Mouse (Mus musculus) cerebellum, postnatal 36 days (tissue): ENCODE results near the gene Efcab11.

Source experiments
- DNase-seq, 2 experiments: peaks; one replicate each; pipeline ENCODE4 v3.0.0; 2021 to 2022; ENCODE audit warnings: mixed read lengths in 2 of 2

Efcab11 gene

DNA sequence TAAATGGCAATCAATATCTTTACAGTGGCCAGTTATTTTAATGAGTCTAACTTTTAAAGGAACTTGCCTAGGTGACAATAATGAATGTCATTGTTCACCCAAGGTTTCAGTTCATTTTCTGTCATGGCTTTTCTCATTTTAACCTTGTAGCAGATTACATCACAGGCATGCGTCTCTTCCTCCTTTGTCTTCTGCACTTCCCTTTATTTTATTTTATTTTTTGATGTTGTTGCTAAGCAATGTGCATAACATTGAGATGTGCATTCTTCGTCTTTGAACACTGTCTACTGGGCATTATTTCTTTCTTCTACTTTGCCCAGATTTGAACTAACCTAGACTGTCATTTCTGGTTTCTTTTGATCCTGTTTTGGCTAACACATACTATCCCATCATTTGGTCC is 88.3 kb downstream of the Efcab11 start:
- no peak for DNase-seq

DNA sequence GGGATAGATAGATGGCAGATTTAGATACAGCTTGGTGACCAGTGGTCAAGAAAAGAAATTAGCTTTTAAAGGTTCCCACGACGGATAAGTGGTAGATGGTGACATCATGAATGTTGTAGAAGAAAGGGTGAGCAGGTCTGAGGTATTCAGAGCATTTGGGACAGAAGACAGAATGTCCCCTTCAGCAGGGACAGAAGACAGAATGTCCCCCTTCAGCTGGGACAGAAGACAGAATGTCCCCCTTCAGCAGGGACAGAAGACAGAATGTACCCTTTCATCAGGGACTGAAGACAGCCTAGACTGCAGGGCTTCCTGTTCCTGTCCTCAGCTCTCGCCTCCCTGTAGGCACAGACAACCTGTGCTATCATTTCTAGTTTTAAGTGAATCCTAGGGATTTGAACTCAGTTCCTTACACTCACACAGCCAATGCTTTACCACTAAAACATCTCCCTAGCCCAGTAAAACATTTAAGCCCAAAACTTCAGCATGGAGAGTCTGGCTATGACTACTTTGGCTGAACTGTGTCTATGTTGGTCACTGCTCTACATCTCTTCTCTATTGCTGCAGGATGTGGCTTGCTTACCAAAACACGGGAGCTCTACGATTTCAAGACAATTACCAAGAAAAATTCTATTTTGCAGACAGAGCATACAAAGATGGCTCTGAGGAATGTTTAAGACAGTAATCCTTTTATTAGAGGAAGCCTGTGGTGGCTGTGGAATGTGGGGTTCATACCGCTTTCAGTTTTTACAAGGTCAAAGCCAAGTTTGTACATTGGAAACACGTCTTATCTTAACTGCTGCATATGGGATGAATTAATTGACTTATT is 89.2 kb downstream of the Efcab11 start:
- DNase-seq, result no peak

- DNase-seq, result no peak
These were observed 90.1 kb downstream of the Efcab11 start for GRCm38 (mm10) chr12:99794158-99794515.

DNA sequence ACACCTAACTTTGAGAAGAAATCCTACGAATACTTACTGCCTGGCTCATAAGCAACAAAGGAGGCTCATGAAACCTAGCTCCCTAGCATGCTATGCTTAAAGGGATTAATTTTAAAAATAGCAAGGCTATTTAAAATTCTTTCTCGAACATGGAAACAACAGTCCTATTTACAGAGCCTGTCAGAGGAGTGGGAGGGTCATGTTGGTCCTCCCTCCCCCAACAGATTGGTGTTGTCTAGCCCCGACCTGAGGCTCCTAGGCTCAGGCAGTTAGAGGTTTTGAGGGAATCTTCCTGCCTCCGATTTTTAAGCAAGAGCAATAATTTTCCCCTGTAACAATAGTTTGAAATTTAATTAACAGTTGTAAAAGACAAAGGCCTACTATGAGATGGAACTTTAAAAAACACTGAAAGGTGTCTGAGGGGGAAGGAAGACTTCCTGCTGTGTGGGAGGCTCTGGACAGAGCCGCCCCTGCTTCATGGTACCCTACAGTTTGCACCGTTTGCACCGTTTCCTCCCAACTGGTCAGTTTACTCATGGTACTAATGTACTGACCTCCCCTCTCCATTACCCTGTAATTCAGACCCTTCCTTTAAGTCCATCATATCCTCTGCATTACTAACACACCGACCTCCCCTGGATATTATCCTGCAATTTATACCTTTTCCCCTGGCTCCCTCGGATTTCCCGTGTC is 90.6 kb downstream of the Efcab11 start:
- no peak for DNase-seq

GRCm38 (mm10) chr12:99789283-99789960 is 94.8 kb downstream of the Efcab11 start:
- no peak for DNase-seq

- no peak for DNase-seq
These were observed 102.5 kb downstream of the Efcab11 start for GRCm38 (mm10) chr12:99781774-99782173.

- no peak for DNase-seq
These were observed 103.8 kb downstream of the Efcab11 start for GRCm38 (mm10) chr12:99780396-99780795.

DNA sequence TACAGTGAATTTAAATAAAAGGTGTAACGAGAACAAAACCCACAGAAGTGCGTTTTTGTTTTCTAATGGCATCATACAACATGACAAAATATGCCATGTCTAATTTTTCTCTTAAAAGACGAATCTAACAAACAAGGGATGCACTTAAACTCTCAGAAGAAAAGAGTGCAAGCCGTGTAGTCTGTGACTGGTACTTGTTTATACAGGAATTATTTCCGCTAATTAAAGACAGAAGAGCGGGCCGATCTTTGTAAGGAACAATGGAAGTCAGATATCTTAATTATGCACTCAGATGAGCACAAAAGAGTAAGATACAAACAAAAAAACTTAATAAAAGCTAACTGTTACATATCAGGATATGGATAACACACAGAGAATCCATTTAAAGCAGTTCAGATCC is 104.3 kb downstream of the Efcab11 start:
- no peak for DNase-seq

DNA sequence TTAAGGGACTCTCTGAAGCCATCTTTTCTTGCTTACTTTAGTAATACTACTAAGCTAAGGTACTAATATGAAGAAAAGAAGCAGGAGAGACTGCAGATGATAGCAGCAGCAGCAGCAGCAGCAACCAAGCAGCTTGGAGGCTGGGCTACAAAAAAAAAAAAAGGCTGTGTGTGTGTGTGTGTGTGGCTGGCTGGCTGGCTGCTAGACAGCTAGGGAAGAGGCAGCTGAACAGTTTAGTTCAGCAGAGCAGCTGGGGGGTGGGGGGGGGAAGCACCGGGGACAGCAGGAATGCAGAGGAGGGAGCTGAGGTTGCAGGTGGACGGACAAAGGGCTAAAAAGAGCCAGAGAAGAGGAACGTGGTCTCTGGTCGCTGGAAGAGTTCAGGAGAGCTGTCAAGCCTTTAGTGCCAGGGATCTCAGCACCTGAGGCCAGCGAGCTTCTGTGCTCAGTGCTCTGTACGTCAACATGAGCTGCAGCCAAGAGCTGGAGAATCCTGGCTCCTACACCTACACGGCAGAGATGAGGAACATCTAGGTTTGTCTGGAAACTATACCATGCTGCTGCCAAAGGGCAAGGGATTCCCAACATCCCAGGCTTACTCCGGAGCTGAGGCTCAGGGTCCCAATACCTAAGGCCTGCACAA is 107.6 kb downstream of the Efcab11 start:
- DNase-seq, result peak in 1 of 2 experiments; percentile 13

- no peak for DNase-seq
These were observed 109.4 kb downstream of the Efcab11 start for GRCm38 (mm10) chr12:99774864-99775263.

DNA sequence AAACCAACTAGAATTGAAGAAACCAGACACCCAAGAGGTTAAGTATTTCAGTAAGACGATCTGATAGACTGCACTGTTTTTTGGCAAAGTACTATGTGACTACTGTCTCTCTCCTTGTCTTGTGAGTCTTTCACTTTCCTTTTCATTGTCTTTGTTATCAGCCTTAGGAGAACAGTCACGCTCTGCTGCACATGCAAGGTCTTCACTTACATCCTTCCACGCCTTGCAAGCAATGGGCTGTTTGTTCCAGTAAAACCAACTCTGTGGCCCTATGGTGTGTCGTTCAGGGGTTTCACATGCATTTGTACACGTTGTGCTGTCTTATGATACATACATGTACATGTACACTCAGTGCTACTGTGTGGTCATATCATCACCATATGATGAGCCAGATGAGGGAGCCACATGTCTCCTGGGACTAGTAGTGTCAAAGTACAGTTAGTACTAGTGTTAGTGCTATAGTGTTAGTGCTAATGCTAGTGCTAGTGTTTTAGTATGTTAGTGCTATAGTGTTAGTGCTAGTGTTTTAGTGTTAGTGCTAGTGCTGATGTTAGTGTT is 110.5 kb downstream of the Efcab11 start:
- no peak for DNase-seq

GRCm38 (mm10) chr12:99771018-99771417 is 113.2 kb downstream of the Efcab11 start:
- DNase-seq, result no peak

DNA sequence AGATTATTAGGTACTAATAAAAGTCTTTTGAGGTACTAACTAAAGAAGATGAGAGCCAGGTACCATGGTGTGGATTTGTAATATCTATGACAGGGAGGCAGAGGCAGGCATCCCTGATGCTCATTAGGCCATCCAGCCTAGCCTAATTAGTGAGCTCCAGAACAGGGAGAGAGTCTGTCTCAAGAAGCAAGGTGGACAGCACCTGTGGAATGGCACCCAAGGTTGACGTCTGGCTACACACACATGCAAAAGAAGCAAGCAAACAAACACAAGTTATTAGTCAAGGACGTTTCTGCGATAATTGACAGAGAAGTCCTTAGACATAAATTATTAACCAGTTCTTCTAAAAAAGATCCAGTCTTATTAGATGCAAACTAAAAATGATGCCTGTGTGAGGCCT is 114.6 kb downstream of the Efcab11 start:
- DNase-seq, result no peak

GRCm38 (mm10) chr12:99767691-99768090 is 116.5 kb downstream of the Efcab11 start:
- DNase-seq, result no peak

GRCm38 (mm10) chr12:99765979-99766378 is 118.3 kb downstream of the Efcab11 start:
- no peak for DNase-seq

DNA sequence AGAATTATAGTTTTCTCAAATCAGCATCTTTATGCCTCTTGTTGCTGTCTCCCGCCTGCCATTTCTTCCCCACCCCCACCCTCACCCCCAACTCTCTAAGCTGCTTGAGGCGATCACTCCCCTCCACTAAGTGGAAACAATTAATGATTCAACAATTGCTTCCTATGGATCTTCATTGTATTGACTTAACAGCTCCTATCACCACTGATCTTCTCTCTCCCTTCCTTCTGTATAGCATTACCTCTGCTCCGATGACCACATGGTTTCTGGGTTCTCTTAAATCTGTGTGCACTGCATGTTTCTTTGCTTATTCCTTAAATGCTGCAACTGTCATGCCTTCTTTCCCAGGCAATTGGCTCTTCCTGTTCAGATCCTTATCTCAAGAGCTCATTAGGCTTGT is 120.2 kb downstream of the Efcab11 start:
- no peak for DNase-seq

DNA sequence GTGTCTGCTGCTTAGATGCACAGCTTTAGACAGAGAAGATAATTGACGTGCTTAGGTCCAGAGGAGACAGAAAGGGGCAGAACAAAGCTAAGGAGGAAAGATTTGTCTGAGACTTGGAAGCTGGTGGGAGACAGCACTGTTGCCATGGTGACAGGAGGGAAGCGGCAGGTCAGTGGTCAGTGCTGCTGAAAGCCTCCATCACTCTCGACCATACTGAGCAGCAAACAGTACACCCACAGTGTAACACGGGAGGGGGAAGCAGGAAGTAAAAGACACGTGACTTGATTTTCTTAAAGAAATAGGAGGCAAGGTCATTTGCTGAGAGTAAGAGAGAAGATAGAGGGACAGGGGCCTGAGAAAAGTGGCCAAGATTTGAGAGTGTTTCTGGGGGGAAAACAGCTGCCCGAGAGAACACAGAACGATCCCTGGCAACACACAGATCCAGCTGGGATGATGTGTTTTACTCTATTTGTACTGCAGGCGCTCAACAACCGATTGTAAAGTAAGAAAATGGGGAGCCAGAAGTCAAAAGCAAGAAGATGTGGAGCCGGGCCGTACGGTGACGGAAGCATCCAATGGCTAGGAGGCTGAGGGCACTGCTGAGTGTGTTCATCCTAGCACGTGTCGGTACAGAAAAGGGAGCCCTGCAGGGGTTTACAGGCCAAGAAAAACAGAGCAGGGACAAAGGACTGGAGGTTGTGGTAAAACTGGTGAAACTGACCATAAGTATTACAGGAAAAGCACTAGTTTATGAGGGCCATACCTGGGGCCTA is 126.3 kb downstream of the Efcab11 start:
- no peak for DNase-seq

GRCm38 (mm10) chr12:99756914-99757687 is 127.1 kb downstream of the Efcab11 start:
- no peak for DNase-seq

DNA sequence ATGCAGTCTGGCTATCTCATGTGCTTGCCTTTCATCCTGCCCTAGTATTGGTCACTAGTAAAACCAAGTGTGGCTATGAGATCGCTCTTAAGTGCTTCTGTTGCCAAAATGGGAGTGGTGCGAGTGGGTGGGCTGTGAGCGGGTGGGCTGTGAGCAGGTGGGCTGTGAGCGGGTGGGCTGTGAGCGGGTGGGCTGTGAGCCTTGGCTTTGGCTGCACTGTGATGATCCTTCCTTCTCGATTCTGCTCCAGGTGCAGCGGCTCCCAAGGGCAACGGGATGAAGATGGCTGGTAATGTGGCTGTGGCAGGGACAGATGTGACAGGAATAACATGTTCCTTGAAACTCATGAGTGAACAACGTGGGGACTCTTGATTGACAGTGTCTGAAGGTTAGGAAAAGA is 128.0 kb downstream of the Efcab11 start:
- DNase-seq, result no peak

GRCm38 (mm10) chr12:99752986-99753385 is 131.3 kb downstream of the Efcab11 start:
- no peak for DNase-seq

DNA sequence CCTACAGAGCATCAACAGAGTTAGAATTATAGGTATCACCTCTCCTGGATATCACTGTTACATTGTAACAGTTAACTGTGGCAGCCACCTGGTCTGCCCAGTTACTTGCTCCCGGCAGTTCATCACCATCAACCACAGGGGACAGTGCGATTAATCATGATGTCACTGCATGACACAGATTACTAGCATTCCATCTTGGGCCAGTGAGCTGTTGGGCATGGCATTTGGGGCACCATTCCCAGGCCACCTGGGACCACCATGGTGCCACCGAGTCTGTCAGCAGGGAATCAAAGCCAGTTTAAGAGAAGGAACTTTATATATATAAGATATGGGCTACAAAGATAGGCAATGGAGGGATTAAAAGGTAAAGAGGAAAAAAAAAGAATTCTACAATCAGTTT is 134.8 kb downstream of the Efcab11 start:
- no peak for DNase-seq
